ENCODE assay signal across 10 mouse cellular contexts in genomic region chr7:16974018-16974417, GRCm38 (mm10). TPM values are rescaled to one million over a fixed set of nuclear protein-coding genes. Genes with fewer than 3 reads are reported as not detected.
A peak's percentile ranks its signal among the peaks of the same experiment; 100 is the strongest.
DNase-seq lines count a peak whose midpoint lies in the region; ATAC-seq and TF ChIP-seq lines count a peak whose summit lies in the region.
"Had no signal": no experiment of that assay in that cellular context is flagged by ENCODE, and none has a peak within 500 bp of the region (broad histone marks: within the 10 kb centered on the region; RNA-seq: fewer than 3 reads in every experiment).

No protein-coding gene starts in this region.

- no peaks in the 10 kb centered on the region for H3K9me3 ChIP-seq in hindbrain, postnatal 0 days (ENCODE audit: low read length)
- no peaks in the 10 kb centered on the region for H3K9me3 ChIP-seq in hindbrain, embryonic 13.5 days
- H3K9me3 ChIP-seq in kidney, embryonic 16.5 days (ENCODE audit: low read length) = no peaks in the 10 kb centered on the region
- H3K9me3 ChIP-seq in midbrain, embryonic 13.5 days = no peaks in the 10 kb centered on the region; the same call in 1 of the 2 replicates
- H3K9me3 ChIP-seq: G1E; liver, embryonic 13.5 days had no signal

- H3K4me2 ChIP-seq in hindbrain, postnatal 0 days (ENCODE audit: low read depth, low read length) = no peak overlapping the region
- no peak overlapping the region for H3K4me2 ChIP-seq in hindbrain, embryonic 13.5 days
- H3K4me2 ChIP-seq in kidney, embryonic 16.5 days (replicated peaks; ENCODE audit: low read depth, low read length) = no peak overlapping the region
- H3K4me2 ChIP-seq in midbrain, embryonic 13.5 days (replicated peaks) = no peak overlapping the region
- H3K4me2 ChIP-seq: liver, embryonic 13.5 days had no signal

- DNase-seq in hindbrain, postnatal 0 days (ENCODE audit: low spot score) = peak; percentile 51
- peak; percentile 48 for DNase-seq in adipocyte (ENCODE audit: low spot score)
- peak; percentile 64 for DNase-seq in heart, adult 8-10 months (ENCODE audit: low spot score)
- DNase-seq in lung, postnatal 10 days = peak; percentile 83
- no peak for DNase-seq in urinary bladder, postnatal 4 days (ENCODE audit: low spot score in 2 of 2)
- DNase-seq: liver, embryonic 13.5 days had no signal

- no peaks in the 10 kb centered on the region for H3K27me3 ChIP-seq in hindbrain, postnatal 0 days (ENCODE audit: insufficient read depth, low read length)
- no peaks in the 10 kb centered on the region for H3K27me3 ChIP-seq in hindbrain, embryonic 13.5 days
- H3K27me3 ChIP-seq in kidney, embryonic 16.5 days (ENCODE audit: insufficient read depth, low read length) = no peaks in the 10 kb centered on the region
- no peaks in the 10 kb centered on the region for H3K27me3 ChIP-seq in midbrain, embryonic 13.5 days
- H3K27me3 ChIP-seq: liver, embryonic 13.5 days had no signal

- H3K4me3 ChIP-seq in hindbrain, postnatal 0 days (ENCODE audit: low read length) = no peak overlapping the region
- H3K4me3 ChIP-seq in hindbrain, embryonic 13.5 days = no peak overlapping the region
- no peak overlapping the region for H3K4me3 ChIP-seq in kidney, embryonic 16.5 days (ENCODE audit: low read length)
- no peak overlapping the region for H3K4me3 ChIP-seq in midbrain, embryonic 13.5 days (replicated peaks)
- H3K4me3 ChIP-seq: liver, embryonic 13.5 days had no signal

- no peak for TF ChIP-seq CTCF in hindbrain, postnatal 0 days (IDR thresholded peaks at IDR 0.05; ENCODE audit: low read depth)

- H3K27ac ChIP-seq in hindbrain, postnatal 0 days = no peak overlapping the region
- no peak overlapping the region for H3K27ac ChIP-seq in hindbrain, embryonic 13.5 days
- H3K27ac ChIP-seq in kidney, embryonic 16.5 days (ENCODE audit: low read length) = no peak overlapping the region
- H3K27ac ChIP-seq in midbrain, embryonic 13.5 days = no peak overlapping the region
- H3K27ac ChIP-seq: liver, embryonic 13.5 days had no signal

- no peaks in the 10 kb centered on the region for H3K4me1 ChIP-seq in hindbrain, postnatal 0 days (ENCODE audit: insufficient read depth, low read length)
- no peaks in the 10 kb centered on the region for H3K4me1 ChIP-seq in hindbrain, embryonic 13.5 days (replicated peaks)
- no peaks in the 10 kb centered on the region for H3K4me1 ChIP-seq in kidney, embryonic 16.5 days (ENCODE audit: insufficient read depth, low read length)
- no peaks in the 10 kb centered on the region for H3K4me1 ChIP-seq in midbrain, embryonic 13.5 days (replicated peaks)

- ATAC-seq in hindbrain, postnatal 0 days = peak; percentile 88
- no peak for ATAC-seq in hindbrain, embryonic 13.5 days (ENCODE audit: low FRiP score)
- ATAC-seq in kidney, embryonic 16.5 days (ENCODE audit: low FRiP score, low TSS enrichment) = no peak
- ATAC-seq in midbrain, embryonic 13.5 days = no peak

- no peak overlapping the region for H3K9ac ChIP-seq in hindbrain, postnatal 0 days (replicated peaks; ENCODE audit: low read length)
- no peak overlapping the region for H3K9ac ChIP-seq in hindbrain, embryonic 13.5 days
- no peak overlapping the region for H3K9ac ChIP-seq in kidney, embryonic 16.5 days (replicated peaks; ENCODE audit: low read length)
- no peak overlapping the region for H3K9ac ChIP-seq in midbrain, embryonic 13.5 days (replicated peaks)
- H3K9ac ChIP-seq: liver, embryonic 13.5 days had no signal

- WGBS in hindbrain, postnatal 0 days = 30% methylated on average over 6 of the region's 6 CpGs
- WGBS in hindbrain, embryonic 13.5 days = 46% methylated on average over 6 of the region's 6 CpGs
- 68% methylated on average over 6 of the region's 6 CpGs for WGBS in kidney, embryonic 16.5 days
- 68% methylated on average over 6 of the region's 6 CpGs for WGBS in midbrain, embryonic 13.5 days

- H3K36me3 ChIP-seq in hindbrain, postnatal 0 days (ENCODE audit: insufficient read depth, low read length) = no peaks in the 10 kb centered on the region
- H3K36me3 ChIP-seq in hindbrain, embryonic 13.5 days = no peaks in the 10 kb centered on the region
- no peaks in the 10 kb centered on the region for H3K36me3 ChIP-seq in kidney, embryonic 16.5 days (ENCODE audit: insufficient read depth, low read length)
- H3K36me3 ChIP-seq in midbrain, embryonic 13.5 days = no peaks in the 10 kb centered on the region
- H3K36me3 ChIP-seq: G1E; liver, embryonic 13.5 days had no signal

RNA-seq across cellular contexts. Expression of gene Gm42372, which starts 8.9 kb away (rescaled TPM):
- 36.9 and 41.7 TPM in 2 replicates for total RNA-seq in hindbrain, postnatal 0 days (2014; rRNA removed)
- 8.2 and 8.9 TPM in 2 replicates for polyA plus RNA-seq in hindbrain, postnatal 0 days (2015; fragmentation: Nextera tagmentation; extraction: Ambion mirVana)
- 3.7 and 4.4 TPM in 2 replicates for polyA plus RNA-seq in hindbrain, embryonic 13.5 days (2015; fragmentation: Nextera tagmentation; extraction: Ambion mirVana)
- total RNA-seq in heart, adult 8-10 months (2022) = not detected
- polyA plus RNA-seq in kidney, embryonic 16.5 days (2015; fragmentation: Nextera tagmentation; extraction: Ambion mirVana) = 0.20 and 0.26 TPM in 2 replicates
- polyA plus RNA-seq in midbrain, embryonic 13.5 days (2015; fragmentation: Nextera tagmentation; extraction: Ambion mirVana) = 3.4 and 4.3 TPM in 2 replicates
- polyA plus RNA-seq: G1E had no signal

RNA-seq across cellular contexts. Expression of gene Pnmal1, which starts 14.5 kb away (rescaled TPM):
- total RNA-seq in hindbrain, postnatal 0 days (2014; rRNA removed) = 22.7 and 24.3 TPM in 2 replicates
- 40.9 and 41.2 TPM in 2 replicates for polyA plus RNA-seq in hindbrain, postnatal 0 days (2015; fragmentation: Nextera tagmentation; extraction: Ambion mirVana)
- polyA plus RNA-seq in hindbrain, embryonic 13.5 days (2015; fragmentation: Nextera tagmentation; extraction: Ambion mirVana) = 42.0 and 44.5 TPM in 2 replicates
- total RNA-seq in heart, adult 8-10 months (2022) = not detected
- polyA plus RNA-seq in kidney, embryonic 16.5 days (2015; fragmentation: Nextera tagmentation; extraction: Ambion mirVana) = 0.62 and 0.65 TPM in 2 replicates
- 54.7 and 60.8 TPM in 2 replicates for polyA plus RNA-seq in midbrain, embryonic 13.5 days (2015; fragmentation: Nextera tagmentation; extraction: Ambion mirVana)

RNA-seq across cellular contexts. Expression of gene Ccdc8, which starts 18.5 kb away (rescaled TPM):
- 6.0 and 7.1 TPM in 2 replicates for total RNA-seq in hindbrain, postnatal 0 days (2014; rRNA removed)
- 3.0 and 3.6 TPM in 2 replicates for polyA plus RNA-seq in hindbrain, postnatal 0 days (2015; fragmentation: Nextera tagmentation; extraction: Ambion mirVana)
- polyA plus RNA-seq in hindbrain, embryonic 13.5 days (2015; fragmentation: Nextera tagmentation; extraction: Ambion mirVana) = 5.5 and 5.9 TPM in 2 replicates
- total RNA-seq in heart, adult 8-10 months (2022) = 1 to 10 TPM; 3.2 to 5.1 (median 4.5) TPM
- 49.6 and 53.8 TPM in 2 replicates for polyA plus RNA-seq in kidney, embryonic 16.5 days (2015; fragmentation: Nextera tagmentation; extraction: Ambion mirVana)
- 5.6 and 5.9 TPM in 2 replicates for polyA plus RNA-seq in midbrain, embryonic 13.5 days (2015; fragmentation: Nextera tagmentation; extraction: Ambion mirVana)

RNA-seq across cellular contexts. Expression of gene Pnmal2, which starts 29.5 kb away (rescaled TPM):
- 106 and 118 TPM in 2 replicates for total RNA-seq in hindbrain, postnatal 0 days (2014; rRNA removed)
- polyA plus RNA-seq in hindbrain, postnatal 0 days (2015; fragmentation: Nextera tagmentation; extraction: Ambion mirVana) = 138 and 139 TPM in 2 replicates
- 110 and 117 TPM in 2 replicates for polyA plus RNA-seq in hindbrain, embryonic 13.5 days (2015; fragmentation: Nextera tagmentation; extraction: Ambion mirVana)
- 1 to 10 TPM; 3.5 to 4.9 (median 4.3) TPM for total RNA-seq in heart, adult 8-10 months (2022)
- polyA plus RNA-seq in kidney, embryonic 16.5 days (2015; fragmentation: Nextera tagmentation; extraction: Ambion mirVana) = 7.4 and 7.5 TPM in 2 replicates
- polyA plus RNA-seq in midbrain, embryonic 13.5 days (2015; fragmentation: Nextera tagmentation; extraction: Ambion mirVana) = 119 and 120 TPM in 2 replicates
- polyA plus RNA-seq: G1E had no signal

RNA-seq across cellular contexts. Expression of gene Calm3, which starts 50.1 kb away (rescaled TPM):
- total RNA-seq in hindbrain, postnatal 0 days (2014; rRNA removed) = 1,865 and 2,018 TPM in 2 replicates
- polyA plus RNA-seq in hindbrain, postnatal 0 days (2015; fragmentation: Nextera tagmentation; extraction: Ambion mirVana) = 435 and 441 TPM in 2 replicates
- 307 and 317 TPM in 2 replicates for polyA plus RNA-seq in hindbrain, embryonic 13.5 days (2015; fragmentation: Nextera tagmentation; extraction: Ambion mirVana)
- total RNA-seq in heart, adult 8-10 months (2022) = 100 to 1,000 TPM; 153 to 208 (median 191) TPM
- polyA plus RNA-seq in kidney, embryonic 16.5 days (2015; fragmentation: Nextera tagmentation; extraction: Ambion mirVana) = 145 and 154 TPM in 2 replicates
- 297 and 325 TPM in 2 replicates for polyA plus RNA-seq in midbrain, embryonic 13.5 days (2015; fragmentation: Nextera tagmentation; extraction: Ambion mirVana)

Comparison
In these comparisons a context has a peak if more than half of its experiments do, and no peak if none do; other contexts are left out.
1. DNase-seq: peak in hindbrain, postnatal 0 days (single experiment), adipocyte (single experiment), heart, adult 8-10 months (single experiment) and lung, postnatal 10 days (single experiment); none in urinary bladder, postnatal 4 days (0 of 2).
2. RNA of gene Pnmal1, which starts 14.5 kb away (polyA plus RNA-seq): 54.7 to 60.8 TPM in midbrain, embryonic 13.5 days, 42.0 to 44.5 TPM in hindbrain, embryonic 13.5 days and 40.9 to 41.2 TPM in hindbrain, postnatal 0 days; 0.62 to 0.65 TPM in kidney, embryonic 16.5 days; every median in the first group is over 10 times any median in the second.